Mouse (Mus musculus) limb, embryonic 15.5 days (tissue): Measurements from ENCODE around the gene Sf3b5. TPM values are rescaled to one million over a fixed set of nuclear protein-coding genes. Genes with fewer than 3 reads are reported as not detected.

Experiments
- ATAC-seq: fragments of 200-750 bp; cut with Nextera tagmentation; 2 replicates; pipeline ENCODE4 v1.8.0; 2017; ENCODE audit warnings: low read depth, moderate TSS enrichment; ENCODE audit not compliant: insufficient number of reproducible peaks, low FRiP score, low TSS enrichment
- H3K27ac ChIP-seq: fragments of 300-500 bp; sonication (generic); 2 replicates; pipeline ENCODE4 v1.5.1; 2015; ENCODE audit warnings: moderate library complexity, mild to moderate bottlenecking, inconsistent platforms
- H3K27me3 ChIP-seq: fragments of 300-500 bp; sonication (generic); 2 replicates; pipeline ENCODE4 v1.6.1; 2015; ENCODE audit warnings: inconsistent platforms
- H3K36me3 ChIP-seq: fragments of 300-500 bp; sonication (generic); 2 replicates; pipeline ENCODE4 v1.6.1; 2015; ENCODE audit warnings: inconsistent platforms
- H3K4me1 ChIP-seq: fragments of 300-500 bp; sonication (generic); 2 replicates; pipeline ENCODE4 v1.6.1; 2015; ENCODE audit warnings: inconsistent platforms
- H3K4me2 ChIP-seq: fragments of 300-500 bp; sonication (generic); 2 replicates; pipeline ENCODE4 v1.6.1; 2015; ENCODE audit warnings: mild to moderate bottlenecking, inconsistent platforms
- H3K4me3 ChIP-seq: fragments of 300-500 bp; sonication (generic); 2 replicates; pipeline ENCODE4 v1.5.1; 2015; ENCODE audit warnings: mild to moderate bottlenecking, inconsistent platforms
- H3K9ac ChIP-seq: fragments of 300-500 bp; sonication (generic); 2 replicates; pipeline ENCODE4 v1.6.1; 2015; ENCODE audit warnings: inconsistent platforms
- H3K9me3 ChIP-seq: fragments of 300-500 bp; sonication (generic); 2 replicates; pipeline ENCODE4 v1.6.1; 2016; ENCODE audit warnings: inconsistent platforms
- WGBS: fragments of 180-500 bp; shearing (Covaris S2); methylation state at CpG from one replicate; pipeline ENCODE4 v1.1.7; 2015; 5-methylcytosine and 5-hydroxymethylcytosine counted together
- polyA plus RNA-seq: library from polyadenylated mRNA; unstranded; fragments of >200 nt; fragmentation: Nextera tagmentation; extraction: Ambion mirVana; gene quantifications from 2 replicates; pipeline ENCODE4 v1.2.1, GENCODE M21; 2015

Gene Sf3b5
- polyA plus RNA-seq = 34.8 and 36.3 TPM in 2 replicates

DNA sequence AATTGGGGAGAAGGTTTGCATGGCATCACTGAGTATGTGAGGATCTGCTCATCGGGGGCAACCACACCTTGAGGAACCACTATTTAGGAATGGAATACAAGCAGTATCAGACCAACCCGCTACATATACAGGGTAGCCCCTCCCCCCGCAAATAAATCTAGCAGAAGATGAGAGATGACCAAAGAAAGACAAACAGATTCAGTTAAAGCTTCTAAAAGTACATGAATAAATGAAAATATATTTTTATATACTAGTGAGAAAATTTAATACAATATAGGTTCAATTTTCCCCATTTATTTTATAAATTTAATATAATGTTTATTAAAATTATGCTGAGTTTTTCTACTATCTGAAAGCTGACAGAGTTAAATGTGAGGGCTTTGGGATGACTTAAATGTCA lies at the start of gene Sf3b5:
Gene Sf3b5 (plus strand): TSS at position 301 of the 400 bp plus-strand sequence.
- 84% methylated on average over 3 of the region's 3 CpGs for WGBS
- no peaks in the 10 kb centered on the region for H3K9me3 ChIP-seq
- H3K9ac ChIP-seq = no peak within 1 kb of the TSS
- no peak within 1 kb of the TSS for H3K4me3 ChIP-seq
- 0 out of 2 replicates have a peak, but pooled peaks cover 2% of the 10 kb centered on the region for H3K36me3 ChIP-seq
- no peak for ATAC-seq
- no peaks in the 10 kb centered on the region for H3K27me3 ChIP-seq
- no peak within 1 kb of the TSS for H3K4me2 ChIP-seq
- H3K4me1 ChIP-seq = peaks cover 14% of the 10 kb centered on the region
- H3K27ac ChIP-seq = no peak within 1 kb of the TSS

GRCm38 (mm10) chr10:12955831-12956230 lies 49.3 kb upstream of the Sf3b5 start:
- Histone ChIP-seq H3K4me3 (no peak overlapping the region), H3K36me3 (no peaks in the 10 kb centered on the region), H3K27me3 (no peaks in the 10 kb centered on the region), H3K4me1 (no peaks in the 10 kb centered on the region), H3K27ac (no peak overlapping the region), H3K4me2 (no peak overlapping the region), H3K9me3 (no peaks in the 10 kb centered on the region), H3K9ac (no peak overlapping the region)
- ATAC-seq = no peak
- WGBS = 36% methylated on average over 1 of the region's 1 CpGs

DNA sequence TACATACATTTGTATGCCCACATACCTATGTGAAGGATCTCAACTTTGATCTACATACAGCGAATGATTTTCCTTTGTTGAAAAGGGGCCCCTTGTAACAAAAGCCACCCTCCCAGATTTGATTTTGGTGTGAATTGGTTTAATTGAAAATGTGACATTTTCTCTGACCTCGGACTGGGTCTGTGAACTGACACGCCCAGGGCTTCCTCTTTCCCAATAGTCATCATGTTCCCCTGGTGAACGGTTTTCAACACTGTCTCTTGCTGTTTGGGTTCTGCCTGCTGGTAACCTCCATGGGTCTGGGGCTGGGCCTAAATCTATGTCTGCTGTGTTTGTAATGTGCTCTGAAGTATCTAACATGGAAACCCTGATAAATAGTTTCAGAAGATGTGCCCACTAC lies 47.9 kb upstream of the Sf3b5 start:
- Histone ChIP-seq H3K36me3 (no peaks in the 10 kb centered on the region), H3K27ac (no peak overlapping the region), H3K4me2 (no peak overlapping the region), H3K9ac (no peak overlapping the region), H3K4me3 (no peak overlapping the region), H3K9me3 (no peaks in the 10 kb centered on the region), H3K27me3 (no peaks in the 10 kb centered on the region; the same call in 1 of the 2 replicates), H3K4me1 (no peaks in the 10 kb centered on the region)
- no peak for ATAC-seq
- 74% methylated on average over 4 of the region's 4 CpGs for WGBS

- Histone ChIP-seq H3K36me3 (no peaks in the 10 kb centered on the region), H3K4me3 (no peak overlapping the region), H3K9ac (no peak overlapping the region), H3K27ac (no peak overlapping the region), H3K4me1 (peaks cover 4% of the 10 kb centered on the region; the same call in 1 of the 2 replicates), H3K27me3 (peaks cover 3% of the 10 kb centered on the region; the same call in 1 of the 2 replicates), H3K9me3 (no peaks in the 10 kb centered on the region), H3K4me2 (no peak overlapping the region)
- ATAC-seq = no peak
- 86% methylated on average over 8 of the region's 8 CpGs for WGBS
These were observed 43.6 kb upstream of the Sf3b5 start for GRCm38 (mm10) chr10:12961546-12961945.

GRCm38 (mm10) chr10:12962238-12962637 lies 42.9 kb upstream of the Sf3b5 start:
- no peak for ATAC-seq
- H3K27me3 ChIP-seq = peaks cover 3% of the 10 kb centered on the region; the same call in 1 of the 2 replicates

DNA sequence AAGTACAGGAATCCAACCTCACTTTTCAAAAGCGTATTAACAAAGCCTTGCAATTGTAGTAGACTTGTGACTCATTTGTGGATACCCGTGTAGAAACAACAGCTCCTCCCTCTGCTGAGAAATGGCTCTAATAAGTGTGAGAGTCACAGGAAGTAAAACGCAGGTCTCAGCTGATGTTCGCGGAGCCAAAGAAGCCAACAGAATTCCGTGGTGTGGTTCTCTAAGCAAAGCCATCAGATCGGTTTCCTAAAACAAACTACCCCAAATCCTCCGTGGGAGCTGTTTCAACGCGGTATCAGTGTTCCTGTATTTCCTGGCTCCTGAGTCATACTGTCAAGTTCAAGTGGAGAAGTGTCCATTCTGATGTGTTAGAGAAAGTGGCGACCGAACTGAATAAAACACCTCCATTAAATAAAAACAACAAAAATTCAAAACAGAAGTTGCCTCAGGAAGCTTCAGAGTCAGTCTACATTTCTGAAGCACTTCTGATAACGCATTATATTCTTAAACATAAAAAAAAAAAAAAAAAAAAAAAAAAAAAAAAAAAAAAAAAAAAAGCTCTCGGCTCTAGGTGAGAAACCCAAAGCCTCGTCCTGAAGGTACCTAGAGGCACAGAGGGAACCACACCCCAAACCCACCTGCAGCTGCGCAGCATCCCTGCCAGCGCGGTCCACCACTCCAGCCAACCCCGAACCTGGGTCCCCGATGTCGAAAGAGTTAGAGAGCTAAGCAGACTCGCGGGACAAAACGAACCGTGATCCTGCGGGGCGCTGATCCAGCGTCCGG lies 41.6 kb upstream of the Sf3b5 start:
- ATAC-seq = no peak
- peak overlapping the region; percentile 71 for H3K4me3 ChIP-seq
- H3K4me2 ChIP-seq = peak overlapping the region; percentile 86
- no peaks in the 10 kb centered on the region for H3K36me3 ChIP-seq
- peaks cover 4% of the 10 kb centered on the region; the same call in 1 of the 2 replicates for H3K4me1 ChIP-seq
- WGBS = 6% methylated on average over 29 of the region's 29 CpGs
- peak overlapping the region; percentile 54 for H3K9ac ChIP-seq
- H3K27me3 ChIP-seq = peaks cover 3% of the 10 kb centered on the region; the same call in 1 of the 2 replicates
- no peaks in the 10 kb centered on the region for H3K9me3 ChIP-seq
- H3K27ac ChIP-seq = 0 out of 2 replicates have a peak overlapping the region, but pooled peaks have one; percentile 22

More at GRCm38 (mm10) chr10:12962238-12962637, 42.9 kb upstream of the Sf3b5 start:
- Histone ChIP-seq H3K9me3 (no peaks in the 10 kb centered on the region), H3K4me3 (no peak overlapping the region), H3K4me2 (no peak overlapping the region), H3K9ac (no peak overlapping the region), H3K27ac (no peak overlapping the region), H3K4me1 (peaks cover 4% of the 10 kb centered on the region; the same call in 1 of the 2 replicates), H3K36me3 (no peaks in the 10 kb centered on the region)

DNA sequence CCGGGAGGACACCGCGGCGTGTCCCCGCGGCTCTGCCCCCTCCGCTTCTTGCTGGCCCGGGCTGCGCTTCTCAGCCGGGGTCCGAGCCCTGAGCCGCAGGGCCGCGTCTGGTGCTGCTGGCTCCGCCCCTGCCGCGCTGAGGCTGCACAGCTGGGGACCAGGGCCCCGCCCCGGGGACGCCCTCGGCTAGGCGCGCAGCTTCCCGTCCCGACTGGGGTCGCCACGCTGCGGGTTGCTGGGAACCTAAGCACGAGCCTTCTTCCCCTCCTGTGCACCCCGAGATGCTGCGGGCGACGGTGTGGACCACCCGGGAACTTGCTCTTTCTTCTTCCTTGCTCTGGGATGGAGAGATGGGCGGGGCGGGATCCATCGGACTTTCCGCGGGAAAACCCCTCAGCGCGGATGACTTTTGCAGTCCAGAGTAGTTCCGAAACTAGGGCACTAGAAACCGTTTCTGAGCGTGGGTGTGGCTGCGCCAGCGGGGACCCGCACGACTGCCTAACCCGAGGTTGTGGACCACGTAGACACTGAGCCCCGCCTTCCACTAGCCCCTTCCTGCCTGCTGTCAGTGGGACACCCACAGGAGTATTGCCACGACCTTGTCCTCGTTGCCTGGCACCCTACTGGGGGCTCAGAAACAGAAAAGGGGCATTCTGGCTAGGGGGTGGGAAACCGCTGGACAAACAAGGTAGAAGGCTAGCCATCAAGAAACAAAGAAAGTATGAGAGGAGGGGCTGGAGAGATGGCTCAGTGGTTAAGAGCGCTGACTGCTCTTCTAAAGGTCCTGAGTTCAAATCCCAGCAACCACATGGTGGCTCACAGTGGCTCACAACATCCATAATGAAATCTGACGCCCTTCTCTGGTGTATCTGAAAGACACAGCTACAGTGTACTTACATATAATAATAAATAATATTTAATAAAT lies 40.7 kb upstream of the Sf3b5 start, which contains the start of gene Stx11:
Gene Stx11 (minus strand): TSS at position 148 of the 925 bp plus-strand sequence.
- peak; percentile 81 for ATAC-seq
- 3% methylated on average over 56 of the region's 56 CpGs for WGBS
- Histone ChIP-seq H3K4me1 (peaks cover 4% of the 10 kb centered on the region; the same call in 1 of the 2 replicates), H3K36me3 (no peaks in the 10 kb centered on the region), H3K4me3 (peak within 1 kb of the TSS; percentile 71), H3K27ac (peak within 1 kb of the TSS; percentile 57; the same call in 1 of the 2 replicates), H3K4me2 (peak within 1 kb of the TSS; percentile 86), H3K27me3 (peaks cover 3% of the 10 kb centered on the region; the same call in 1 of the 2 replicates), H3K9me3 (no peaks in the 10 kb centered on the region), H3K9ac (peak within 1 kb of the TSS; percentile 54)

DNA sequence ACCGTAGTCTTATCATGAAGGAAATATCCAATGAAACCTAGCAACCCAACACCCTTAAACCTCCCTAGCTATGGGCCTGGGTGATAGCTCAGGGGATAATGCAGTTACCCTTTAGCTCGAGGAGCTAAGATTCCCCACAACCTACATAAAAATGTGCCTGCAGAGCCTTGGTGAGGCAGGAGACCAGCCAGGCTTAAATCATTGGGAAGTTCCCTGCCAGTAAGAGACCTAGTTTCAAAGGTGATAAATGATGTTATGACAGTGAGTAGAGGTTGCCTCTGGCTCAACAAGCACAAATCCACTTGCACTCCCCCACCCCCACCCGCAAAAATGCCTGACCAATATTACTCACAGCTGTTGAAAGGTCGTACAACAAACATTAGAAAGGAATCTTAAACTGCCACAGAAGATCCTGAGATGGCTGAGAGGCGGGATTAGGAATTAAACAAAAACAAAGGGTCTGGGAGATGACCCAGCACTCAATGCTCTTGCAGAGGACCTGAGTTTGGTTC lies 39.4 kb upstream of the Sf3b5 start:
- no peak overlapping the region for H3K27ac ChIP-seq
- no peaks in the 10 kb centered on the region for H3K9me3 ChIP-seq
- peaks cover 3% of the 10 kb centered on the region; the same call in 1 of the 2 replicates for H3K27me3 ChIP-seq
- no peaks in the 10 kb centered on the region for H3K36me3 ChIP-seq
- H3K4me2 ChIP-seq = no peak overlapping the region
- no peak overlapping the region for H3K9ac ChIP-seq
- ATAC-seq = no peak
- H3K4me3 ChIP-seq = no peak overlapping the region
- WGBS = 60% methylated on average over 5 of the region's 5 CpGs
- H3K4me1 ChIP-seq = peaks cover 4% of the 10 kb centered on the region; the same call in 1 of the 2 replicates

GRCm38 (mm10) chr10:12974572-12974971 lies 30.6 kb upstream of the Sf3b5 start:
- no peak for ATAC-seq
- no peak overlapping the region for H3K9ac ChIP-seq
- 85% methylated on average over 6 of the region's 6 CpGs for WGBS

DNA sequence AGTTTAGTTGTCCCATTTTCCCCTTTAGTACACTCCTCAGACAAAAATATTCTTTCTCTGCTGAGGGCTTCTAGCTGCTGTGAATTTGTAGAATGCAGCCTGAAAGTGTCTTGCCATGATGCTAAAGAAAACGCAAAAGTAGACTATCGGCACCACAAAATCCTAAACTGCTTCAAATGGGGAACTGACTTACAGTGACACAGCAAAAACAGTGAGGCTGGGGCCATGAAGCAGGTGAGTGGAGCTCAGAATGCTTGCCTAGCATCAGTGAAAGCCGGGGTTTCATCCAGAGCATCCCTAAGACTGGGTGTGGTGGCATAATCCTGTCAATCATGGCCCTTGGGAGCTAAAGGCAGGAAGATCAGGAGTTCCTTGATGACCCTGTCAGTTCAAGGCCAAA lies 29.7 kb upstream of the Sf3b5 start:
- Histone ChIP-seq H3K4me1 (no peaks in the 10 kb centered on the region), H3K4me3 (no peak overlapping the region), H3K9me3 (no peaks in the 10 kb centered on the region), H3K4me2 (no peak overlapping the region), H3K27ac (no peak overlapping the region), H3K27me3 (no peaks in the 10 kb centered on the region), H3K9ac (no peak overlapping the region), H3K36me3 (no peaks in the 10 kb centered on the region)
- no peak for ATAC-seq
- 84% methylated on average over 3 of the region's 3 CpGs for WGBS

More at GRCm38 (mm10) chr10:12974572-12974971, 30.6 kb upstream of the Sf3b5 start:
- no peak overlapping the region for H3K27ac ChIP-seq
- no peak overlapping the region for H3K4me3 ChIP-seq
- no peak overlapping the region for H3K4me2 ChIP-seq
- H3K9me3 ChIP-seq = no peaks in the 10 kb centered on the region
- H3K4me1 ChIP-seq = no peaks in the 10 kb centered on the region
- no peaks in the 10 kb centered on the region for H3K36me3 ChIP-seq
- H3K27me3 ChIP-seq = no peaks in the 10 kb centered on the region

DNA sequence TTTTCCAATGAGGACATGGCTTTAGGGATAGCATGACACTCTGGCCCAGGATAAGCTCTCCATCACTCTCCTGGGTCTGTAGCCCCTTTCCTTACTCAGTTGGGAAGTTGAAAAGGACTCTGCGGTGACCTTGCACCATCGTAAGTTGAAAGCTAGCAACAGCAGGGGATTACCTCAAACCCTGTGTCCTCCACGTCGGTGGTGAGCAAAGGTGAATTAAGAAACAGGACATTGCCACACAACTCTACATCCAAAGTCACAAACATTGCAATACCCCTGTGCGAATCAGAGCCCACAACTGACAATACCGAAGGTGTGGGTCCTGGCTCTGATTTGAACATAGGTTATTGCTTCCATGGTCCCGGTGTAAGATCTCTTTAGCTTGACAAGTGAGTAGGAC lies 29.2 kb upstream of the Sf3b5 start:
- H3K27ac ChIP-seq = no peak overlapping the region
- no peak overlapping the region for H3K4me3 ChIP-seq
- no peaks in the 10 kb centered on the region for H3K36me3 ChIP-seq
- no peak for ATAC-seq
- no peaks in the 10 kb centered on the region for H3K27me3 ChIP-seq
- no peak overlapping the region for H3K9ac ChIP-seq
- H3K4me1 ChIP-seq = no peaks in the 10 kb centered on the region
- WGBS = 81% methylated on average over 7 of the region's 7 CpGs
- H3K9me3 ChIP-seq = no peaks in the 10 kb centered on the region
- no peak overlapping the region for H3K4me2 ChIP-seq
